Mouse (Mus musculus) stomach, embryonic 16.5 days (tissue): ENCODE measurements at regions not wholly inside any gene's neighbourhood (a gene's known extent, or its start where the extent isn't known, plus 50 kb on each side); places are given as distances from the start of the nearest gene placed in this dataset.

ENCODE experiments used
- ATAC-seq: fragments of 200-750 bp; cut with Nextera tagmentation; 2 replicates; pipeline ENCODE4 v1.8.0; 2017; ENCODE audit warnings: moderate number of reproducible peaks, moderate TSS enrichment; ENCODE audit not compliant: insufficient read depth, low FRiP score
- H3K27ac ChIP-seq: fragments of 300-500 bp; sonication (generic); 2 replicates; pipeline ENCODE4 v1.5.1; 2014; ENCODE audit warnings: low read length
- H3K27me3 ChIP-seq: fragments of 300-500 bp; sonication (generic); 2 replicates; pipeline ENCODE4 v1.6.1; 2014; ENCODE audit warnings: low read length, control low read depth, mixed read lengths; ENCODE audit not compliant: control insufficient read depth, insufficient read depth
- H3K36me3 ChIP-seq: fragments of 300-500 bp; sonication (generic); 2 replicates; pipeline ENCODE4 v1.6.1; 2014; ENCODE audit warnings: low read length; ENCODE audit not compliant: control insufficient read depth, insufficient read depth
- H3K4me1 ChIP-seq: fragments of 300-500 bp; sonication (generic); 2 replicates; pipeline ENCODE4 v1.6.1; 2014; ENCODE audit warnings: low read length, control low read depth, mixed read lengths; ENCODE audit not compliant: control insufficient read depth, insufficient read depth
- H3K4me2 ChIP-seq: fragments of 300-500 bp; sonication (generic); 2 replicates; pipeline ENCODE4 v1.6.1; 2014; ENCODE audit warnings: low read depth, low read length, mixed read lengths
- H3K4me3 ChIP-seq: fragments of 300-500 bp; sonication (generic); replicated peaks from 2 replicates; pipeline ENCODE4 v1.5.1; 2014; ENCODE audit warnings: mild to moderate bottlenecking, low read length
- H3K9ac ChIP-seq: fragments of 300-500 bp; sonication (generic); 2 replicates; pipeline ENCODE4 v1.6.1; 2014; ENCODE audit warnings: low read length
- H3K9me3 ChIP-seq: fragments of 300-500 bp; sonication (generic); replicated peaks from 2 replicates; pipeline ENCODE4 v1.6.1; 2016; ENCODE audit warnings: low read length, control low read depth; ENCODE audit not compliant: control insufficient read depth
- WGBS: fragments of 180-500 bp; shearing (Covaris S2); extraction: QIAGEN DNeasy Blood & Tissue Kit; methylation state at CpG from one replicate; pipeline ENCODE4 v1.1.7; 2014; 5-methylcytosine and 5-hydroxymethylcytosine counted together

- no peak overlapping the region for H3K27ac ChIP-seq
- no peak overlapping the region for H3K4me3 ChIP-seq
- H3K4me1 ChIP-seq = no peaks in the 10 kb centered on the region
- no peak overlapping the region for H3K4me2 ChIP-seq
- no peak for ATAC-seq
- 68% methylated on average over 2 of the region's 2 CpGs for WGBS
- H3K9ac ChIP-seq = no peak overlapping the region
- H3K27me3 ChIP-seq = no peaks in the 10 kb centered on the region
- no peaks in the 10 kb centered on the region for H3K36me3 ChIP-seq
- no peaks in the 10 kb centered on the region for H3K9me3 ChIP-seq
Observed at GRCm38 (mm10) chr1:150160314-150160713, 60.5 kb downstream of the Ptgs2 start.

- Histone ChIP-seq H3K4me1 (no peaks in the 10 kb centered on the region), H3K27ac (peak overlapping the region; percentile 52), H3K4me3 (peak overlapping the region; percentile 33), H3K9ac (peak overlapping the region; percentile 54), H3K9me3 (no peaks in the 10 kb centered on the region), H3K27me3 (no peaks in the 10 kb centered on the region), H3K36me3 (no peaks in the 10 kb centered on the region), H3K4me2 (peak overlapping the region; percentile 51)
- WGBS = 38% methylated on average over 17 of the region's 17 CpGs
- ATAC-seq = peak; percentile 87; the same call in 1 of the 2 replicates
Observed at GRCm38 (mm10) chr1:150164890-150165596, 65.2 kb downstream of the Ptgs2 start.

GRCm38 (mm10) chr1:150165597-150165973 lies 65.8 kb downstream of the Ptgs2 start:
- H3K27me3 ChIP-seq = no peaks in the 10 kb centered on the region
- no peaks in the 10 kb centered on the region for H3K9me3 ChIP-seq
- no peak overlapping the region for H3K4me3 ChIP-seq
- WGBS = 75% methylated on average over 7 of the region's 7 CpGs
- no peaks in the 10 kb centered on the region for H3K4me1 ChIP-seq
- H3K4me2 ChIP-seq = no peak overlapping the region
- no peaks in the 10 kb centered on the region for H3K36me3 ChIP-seq
- no peak overlapping the region for H3K27ac ChIP-seq
- no peak overlapping the region for H3K9ac ChIP-seq
- ATAC-seq = no peak

DNA sequence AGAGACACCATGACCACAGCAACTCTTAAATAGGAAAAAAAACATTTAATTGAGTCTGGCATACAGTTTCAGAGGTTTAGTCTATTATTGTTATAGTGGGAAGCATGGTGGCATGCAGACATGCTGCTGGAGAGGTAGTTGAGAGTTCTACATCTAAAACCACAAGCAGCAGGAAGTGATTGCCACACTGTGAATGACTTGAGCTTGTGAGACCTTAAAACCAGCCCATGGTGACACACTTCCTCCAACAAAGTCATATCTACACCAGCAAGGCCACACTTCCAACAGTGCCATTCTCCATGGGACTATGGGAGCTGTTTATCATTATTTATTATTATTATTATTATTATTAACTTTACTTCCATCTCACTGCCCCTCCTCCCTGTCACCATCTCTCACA lies 67.3 kb downstream of the Ptgs2 start:
- Histone ChIP-seq H3K4me1 (no peaks in the 10 kb centered on the region), H3K9me3 (no peaks in the 10 kb centered on the region), H3K27ac (no peak overlapping the region), H3K27me3 (no peaks in the 10 kb centered on the region), H3K36me3 (no peaks in the 10 kb centered on the region), H3K4me2 (no peak overlapping the region), H3K9ac (no peak overlapping the region), H3K4me3 (no peak overlapping the region)
- ATAC-seq = no peak

- no peak overlapping the region for H3K9ac ChIP-seq
- 80% methylated on average over 3 of the region's 3 CpGs for WGBS
- ATAC-seq = no peak
- H3K4me1 ChIP-seq = no peaks in the 10 kb centered on the region
- no peaks in the 10 kb centered on the region for H3K27me3 ChIP-seq
- no peaks in the 10 kb centered on the region for H3K9me3 ChIP-seq
- H3K36me3 ChIP-seq = no peaks in the 10 kb centered on the region
- no peak overlapping the region for H3K4me3 ChIP-seq
- no peak overlapping the region for H3K27ac ChIP-seq
- H3K4me2 ChIP-seq = no peak overlapping the region
Observed at GRCm38 (mm10) chr1:150174204-150174603, 74.4 kb downstream of the Ptgs2 start.

DNA sequence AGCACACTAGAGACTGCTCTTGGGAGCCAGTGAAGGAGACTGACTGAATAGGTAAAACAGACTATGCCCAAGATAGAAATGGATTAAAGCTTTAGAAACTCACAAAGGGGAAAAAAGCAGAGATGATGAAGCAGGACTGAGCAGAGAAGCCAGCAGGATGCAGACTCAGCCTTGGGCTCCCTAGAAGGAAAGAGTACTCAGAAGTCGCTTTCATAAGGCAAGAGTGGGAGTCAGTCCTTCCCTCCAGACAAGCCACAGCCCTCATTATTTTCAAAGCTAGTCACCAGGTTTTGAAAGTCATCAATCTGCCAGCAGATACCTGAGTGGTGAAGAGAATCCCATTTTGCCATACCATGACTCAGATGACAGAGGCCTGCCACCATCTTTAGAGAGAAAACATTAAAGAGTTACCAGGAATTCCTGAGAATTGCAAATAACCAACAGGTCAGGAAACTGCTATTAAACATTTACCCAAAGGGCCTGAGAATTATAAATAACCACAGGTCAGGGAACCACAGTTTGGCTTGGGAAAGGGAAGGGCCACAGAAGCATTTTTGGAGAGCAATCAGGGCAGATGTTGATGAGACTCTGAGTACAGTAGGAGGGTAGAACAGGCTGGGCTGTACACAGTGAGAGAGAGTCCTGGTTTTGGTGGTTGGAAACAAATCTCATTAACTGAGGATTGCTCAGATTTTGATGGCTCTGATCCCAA lies 77.4 kb downstream of the Ptgs2 start:
- no peak for ATAC-seq
- no peak overlapping the region for H3K4me3 ChIP-seq
- no peaks in the 10 kb centered on the region for H3K9me3 ChIP-seq
- H3K36me3 ChIP-seq = no peaks in the 10 kb centered on the region
- H3K9ac ChIP-seq = no peak overlapping the region
- no peak overlapping the region for H3K4me2 ChIP-seq
- H3K4me1 ChIP-seq = no peaks in the 10 kb centered on the region
- WGBS = 96% methylated on average over 1 of the region's 1 CpGs
- no peaks in the 10 kb centered on the region for H3K27me3 ChIP-seq
- H3K27ac ChIP-seq = no peak overlapping the region

- no peak overlapping the region for H3K4me2 ChIP-seq
- no peak overlapping the region for H3K9ac ChIP-seq
- 74% methylated on average over 2 of the region's 2 CpGs for WGBS
- H3K4me3 ChIP-seq = no peak overlapping the region
- H3K27me3 ChIP-seq = no peaks in the 10 kb centered on the region
- no peaks in the 10 kb centered on the region for H3K4me1 ChIP-seq
- no peak overlapping the region for H3K27ac ChIP-seq
- ATAC-seq = no peak
- H3K9me3 ChIP-seq = no peaks in the 10 kb centered on the region
- H3K36me3 ChIP-seq = no peaks in the 10 kb centered on the region
Observed at GRCm38 (mm10) chr1:150202022-150202421, 102.2 kb downstream of the Ptgs2 start.

DNA sequence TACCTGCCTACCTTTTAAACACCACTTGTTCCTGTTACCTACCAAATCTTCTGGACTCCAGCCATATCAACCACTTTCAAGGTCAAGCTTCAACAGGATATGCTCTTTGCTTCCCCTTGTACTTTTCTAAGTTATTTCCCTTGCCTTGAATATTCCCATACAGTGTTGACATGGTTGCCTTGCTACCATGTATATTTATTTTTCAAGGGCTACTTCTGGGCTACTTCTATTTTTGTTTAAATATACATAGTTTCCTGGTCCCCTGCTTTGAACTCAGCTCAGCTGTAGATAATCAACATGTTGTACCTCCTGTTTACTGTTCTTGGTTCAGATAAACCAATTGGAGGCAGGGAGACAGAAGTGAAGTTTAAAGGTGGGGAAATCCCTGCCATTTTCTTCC lies 106.8 kb upstream of the Pdc start:
- H3K27me3 ChIP-seq = no peaks in the 10 kb centered on the region
- ATAC-seq = no peak
- no peaks in the 10 kb centered on the region for H3K36me3 ChIP-seq
- H3K4me3 ChIP-seq = no peak overlapping the region
- H3K27ac ChIP-seq = no peak overlapping the region
- no peak overlapping the region for H3K9ac ChIP-seq
- no peaks in the 10 kb centered on the region for H3K4me1 ChIP-seq
- no peak overlapping the region for H3K4me2 ChIP-seq
- H3K9me3 ChIP-seq = no peaks in the 10 kb centered on the region

GRCm38 (mm10) chr1:150216672-150217071 lies 102.5 kb upstream of the Pdc start:
- no peak overlapping the region for H3K4me3 ChIP-seq
- no peak for ATAC-seq
- no peak overlapping the region for H3K9ac ChIP-seq
- H3K4me2 ChIP-seq = no peak overlapping the region
- H3K27me3 ChIP-seq = no peaks in the 10 kb centered on the region
- WGBS = 82% methylated on average over 3 of the region's 3 CpGs
- H3K36me3 ChIP-seq = no peaks in the 10 kb centered on the region
- H3K27ac ChIP-seq = no peak overlapping the region
- no peaks in the 10 kb centered on the region for H3K4me1 ChIP-seq
- no peaks in the 10 kb centered on the region for H3K9me3 ChIP-seq
